Mouse (Mus musculus) embryo, embryonic 11 days (tissue): ENCODE results near the gene Gstt1.
A peak's percentile ranks its signal among the peaks of the same experiment; 100 is the strongest.
"Not testable (repeated sequence)": the region's sequence is repeated elsewhere in the genome, so short reads cannot be mapped to it uniquely, and the experiment has no call there.

Experiments
- DNase-seq: peaks from one replicate; pipeline ENCODE4 v3.0.0-alpha.2; 2015

Gstt1 gene

GRCm38 (mm10) chr10:75798176-75798696 is at the start of gene Gstt1:
TSS of gene Gstt1 (minus strand) at chr10:75798584.
- DNase-seq = peak; percentile 65

- no peak for DNase-seq
Measured at GRCm38 (mm10) chr10:75845306-75845930, 47.0 kb upstream of the Gstt1 start.

- DNase-seq = no peak
Measured at GRCm38 (mm10) chr10:75844800-75845199, 46.4 kb upstream of the Gstt1 start.

- not testable (repeated sequence) for DNase-seq
Measured at GRCm38 (mm10) chr10:75843898-75844297, 45.5 kb upstream of the Gstt1 start.

GRCm38 (mm10) chr10:75839092-75839491 is 40.7 kb upstream of the Gstt1 start:
- no peak for DNase-seq

- DNase-seq = peak; percentile 99
Measured at GRCm38 (mm10) chr10:75837248-75837759, 38.9 kb upstream of the Gstt1 start, which contains the start of gene Gstt2. TSS of gene Gstt2 (minus strand) at chr10:75837424.

GRCm38 (mm10) chr10:75835761-75836531 is 37.6 kb upstream of the Gstt1 start:
- peak; percentile 22 for DNase-seq

GRCm38 (mm10) chr10:75835307-75835706 is 36.9 kb upstream of the Gstt1 start:
- DNase-seq = peak; percentile 57

- DNase-seq = no peak
Measured at GRCm38 (mm10) chr10:75834721-75835120, 36.3 kb upstream of the Gstt1 start.

GRCm38 (mm10) chr10:75834250-75834649 is 35.9 kb upstream of the Gstt1 start:
- DNase-seq = peak; percentile 89

- peak; percentile 20 for DNase-seq
Measured at GRCm38 (mm10) chr10:75833456-75834080, 35.2 kb upstream of the Gstt1 start.

- peak; percentile 52 for DNase-seq
Measured at GRCm38 (mm10) chr10:75832272-75832895, 34.0 kb upstream of the Gstt1 start.

GRCm38 (mm10) chr10:75830275-75830670 is 31.9 kb upstream of the Gstt1 start:
- DNase-seq = no peak

GRCm38 (mm10) chr10:75829529-75830274 is 31.3 kb upstream of the Gstt1 start:
- DNase-seq = no peak

GRCm38 (mm10) chr10:75828500-75828931 is 30.1 kb upstream of the Gstt1 start:
- no peak for DNase-seq

- DNase-seq = no peak
Measured at GRCm38 (mm10) chr10:75827668-75828360, 29.4 kb upstream of the Gstt1 start.

- no peak for DNase-seq
Measured at GRCm38 (mm10) chr10:75824530-75824929, 26.1 kb upstream of the Gstt1 start.

GRCm38 (mm10) chr10:75823782-75824181 is 25.4 kb upstream of the Gstt1 start:
- DNase-seq = no peak

- no peak for DNase-seq
Measured at GRCm38 (mm10) chr10:75822443-75822842, 24.1 kb upstream of the Gstt1 start, which contains the start of gene Gstt4. TSS of gene Gstt4 (minus strand) at chr10:75822543.

- no peak for DNase-seq
Measured at GRCm38 (mm10) chr10:75819882-75820281, 21.5 kb upstream of the Gstt1 start.

- no peak for DNase-seq
Measured at GRCm38 (mm10) chr10:75818641-75819040, 20.3 kb upstream of the Gstt1 start.
